Mouse (Mus musculus) kidney, adult 2 months (tissue): ENCODE results near the gene Fosl1. TPM values are rescaled to one million over a fixed set of nuclear protein-coding genes. Genes with fewer than 3 reads are reported as not detected.

Experiments used
- DNase-seq: peaks from one replicate; pipeline ENCODE4 v3.0.0; 2021
- H3K27ac ChIP-seq: fragments of 200-500 bp; 2 replicates; pipeline ENCODE4 v1.5.1; 2012; ENCODE audit warnings: low read depth, low read length, control low read depth, inconsistent platforms; ENCODE audit not compliant: insufficient read depth
- H3K27me3 ChIP-seq: fragments of 200-500 bp; replicated peaks from 2 replicates; pipeline ENCODE4 v1.6.1; 2012; ENCODE audit warnings: mild to moderate bottlenecking, moderate library complexity, low read length, inconsistent platforms; ENCODE audit not compliant: control insufficient read depth, insufficient read depth
- H3K36me3 ChIP-seq: fragments of 200-500 bp; 2 replicates; pipeline ENCODE4 v1.6.1; 2012; ENCODE audit warnings: mild to moderate bottlenecking, moderate library complexity, low read length, inconsistent platforms; ENCODE audit not compliant: control insufficient read depth, insufficient read depth
- H3K4me1 ChIP-seq: fragments of 200-500 bp; 2 replicates; pipeline ENCODE4 v1.6.1; 2011; ENCODE audit warnings: low read length; ENCODE audit not compliant: control insufficient read depth, insufficient read depth
- H3K4me3 ChIP-seq: fragments of 200-500 bp; 2 replicates; pipeline ENCODE4 v1.5.1; 2011; ENCODE audit warnings: mild to moderate bottlenecking, low read depth, low read length, control low read depth; ENCODE audit not compliant: insufficient read depth
- CTCF ChIP-seq: fragments of 200-500 bp; conservative IDR thresholded peaks from 2 replicates; pipeline ENCODE4 v1.5.1; 2011; ENCODE audit warnings: low read depth, mild to moderate bottlenecking, control low read depth, low read length, moderate library complexity, mixed read lengths; ENCODE audit not compliant: insufficient read depth, insufficient read length
- POLR2A ChIP-seq: fragments of 200-500 bp; IDR thresholded peaks from one replicate; pipeline ENCODE4 v1.6.1; 2011; ENCODE audit warnings: low read depth, low read length, control low read depth
- WGBS: fragments of 180-500 bp; shearing (Covaris S2); methylation state at CpG from one replicate; pipeline ENCODE4 v1.1.7; 2018; 5-methylcytosine and 5-hydroxymethylcytosine counted together
- polyA plus RNA-seq: library from polyadenylated mRNA; depleted of rRNA; stranded (reverse); fragments of >200 nt; gene quantifications from 2 replicates; pipeline ENCODE4 v1.2.3, GENCODE M21; 2012

Fosl1 gene
- polyA plus RNA-seq, 1 experiment = 0.27 TPM

GRCm38 (mm10) chr19:5424782-5425741, 22.3 kb upstream of the Fosl1 start, which contains the start of the genes Drap1 and AI837181:
Drap1 (minus strand) TSS chr19:5424979.
AI837181 (plus strand) TSS chr19:5425144.
- Histone ChIP-seq H3K4me3 (peak within 1 kb of the TSS; percentile 96), H3K36me3 (no peaks in the 10 kb centered on the region; the same call in 1 of the 2 replicates), H3K27me3 (no peaks in the 10 kb centered on the region), H3K27ac (peak within 1 kb of the TSS; percentile 89), H3K4me1 (peaks cover 20% of the 10 kb centered on the region)
- WGBS = under 1% methylated on average over 87 of the region's 87 CpGs
- DNase-seq = peak; percentile 97
- TF ChIP-seq POLR2A (peak; percentile 8), CTCF (no peak)

- TF ChIP-seq CTCF = no peak
- no peak for TF ChIP-seq POLR2A
- WGBS = 62% methylated on average over 18 of the region's 18 CpGs
- no peak for DNase-seq
Observed at GRCm38 (mm10) chr19:5425906-5426565, 21.3 kb upstream of the Fosl1 start.

GRCm38 (mm10) chr19:5426640-5427290, 20.6 kb upstream of the Fosl1 start:
- Histone ChIP-seq H3K27me3 (no peaks in the 10 kb centered on the region), H3K27ac (no peak overlapping the region), H3K4me3 (no peak overlapping the region), H3K36me3 (no peaks in the 10 kb centered on the region; the same call in 1 of the 2 replicates), H3K4me1 (peaks cover 20% of the 10 kb centered on the region)
- WGBS = 79% methylated on average over 13 of the region's 13 CpGs
- no peak for DNase-seq
- no peak for TF ChIP-seq CTCF

More at GRCm38 (mm10) chr19:5425906-5426565, 21.3 kb upstream of the Fosl1 start:
- no peaks in the 10 kb centered on the region; the same call in 1 of the 2 replicates for H3K36me3 ChIP-seq
- H3K4me3 ChIP-seq = peak overlapping the region; percentile 89
- peaks cover 20% of the 10 kb centered on the region for H3K4me1 ChIP-seq
- peak overlapping the region; percentile 85 for H3K27ac ChIP-seq
- H3K27me3 ChIP-seq = no peaks in the 10 kb centered on the region

- H3K27ac ChIP-seq = no peak overlapping the region
- TF ChIP-seq POLR2A (no peak), CTCF (peak; percentile 35)
- no peaks in the 10 kb centered on the region; the same call in 1 of the 2 replicates for H3K36me3 ChIP-seq
- WGBS = 62% methylated on average over 2 of the region's 2 CpGs
- H3K4me1 ChIP-seq = peaks cover 18% of the 10 kb centered on the region
- no peak overlapping the region for H3K4me3 ChIP-seq
- peak; percentile 79 for DNase-seq
- H3K27me3 ChIP-seq = no peaks in the 10 kb centered on the region
Observed at GRCm38 (mm10) chr19:5428083-5428482, 19.3 kb upstream of the Fosl1 start.

- Histone ChIP-seq H3K4me3 (no peak overlapping the region), H3K27ac (no peak overlapping the region), H3K4me1 (peaks cover 20% of the 10 kb centered on the region), H3K27me3 (no peaks in the 10 kb centered on the region), H3K36me3 (no peaks in the 10 kb centered on the region; the same call in 1 of the 2 replicates)
- DNase-seq = no peak
- 74% methylated on average over 4 of the region's 4 CpGs for WGBS
- no peak for TF ChIP-seq CTCF
- TF ChIP-seq POLR2A = no peak
Observed at GRCm38 (mm10) chr19:5429219-5429618, 18.1 kb upstream of the Fosl1 start.

- no peak for TF ChIP-seq POLR2A
- TF ChIP-seq CTCF = no peak
- Histone ChIP-seq H3K36me3 (no peaks in the 10 kb centered on the region; the same call in 1 of the 2 replicates), H3K4me3 (no peak overlapping the region), H3K27me3 (no peaks in the 10 kb centered on the region), H3K27ac (no peak overlapping the region), H3K4me1 (peaks cover 20% of the 10 kb centered on the region)
- peak; percentile 92 for DNase-seq
- WGBS = 42% methylated on average over 8 of the region's 8 CpGs
Observed at GRCm38 (mm10) chr19:5429806-5430205, 17.5 kb upstream of the Fosl1 start.
